In the genomic region with DNA sequence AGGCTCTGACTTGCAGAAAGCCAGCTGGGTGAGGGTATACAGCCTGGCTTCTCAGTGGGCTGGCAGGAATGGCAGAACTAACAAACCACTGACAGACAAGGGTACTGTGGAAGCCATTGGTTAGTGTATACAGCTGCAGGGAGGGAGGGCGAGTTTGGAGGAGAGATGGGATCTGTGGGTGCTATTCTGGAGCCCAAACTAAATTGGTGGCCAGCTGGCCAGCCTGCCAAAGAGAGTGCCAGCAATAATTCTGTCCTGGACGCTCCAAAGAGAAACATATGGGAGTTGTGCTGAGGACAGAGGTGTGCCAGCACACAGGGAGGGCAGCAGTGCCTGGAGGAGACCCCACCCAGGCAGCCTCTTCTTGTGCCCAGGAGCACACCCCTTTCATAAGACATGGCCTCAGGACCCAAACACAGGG, we compare ENCODE assay signal across 8 mouse cellular contexts. TPM values are rescaled to one million over a fixed set of nuclear protein-coding genes. Genes with fewer than 3 reads are reported as not detected.
DNase-seq lines count a peak whose midpoint lies in the region; ATAC-seq and TF ChIP-seq lines count a peak whose summit lies in the region.

No protein-coding gene starts in this region.

- TF ChIP-seq EP300 in stomach, postnatal 0 days (optimal IDR thresholded peaks at IDR 0.05) = no peak

- peaks cover 8% of the 10 kb centered on the region; the same call in 1 of the 2 replicates for H3K4me1 ChIP-seq in limb, embryonic 14.5 days (ENCODE audit: control insufficient read depth, insufficient read depth, low read length)
- H3K4me1 ChIP-seq in stomach, postnatal 0 days (replicated peaks; ENCODE audit: control insufficient read depth, insufficient read depth) = 0 out of 2 replicates have a peak, but pooled peaks cover 4% of the 10 kb centered on the region

- no peaks in the 10 kb centered on the region for H3K9me3 ChIP-seq in limb, embryonic 14.5 days (ENCODE audit: control insufficient read depth, low read length)
- H3K9me3 ChIP-seq in stomach, postnatal 0 days (ENCODE audit: control insufficient read depth, low read length) = no peaks in the 10 kb centered on the region

- no peak overlapping the region for H3K4me3 ChIP-seq in limb, embryonic 14.5 days (replicated peaks; ENCODE audit: low read length)
- no peak overlapping the region for H3K4me3 ChIP-seq in stomach, postnatal 0 days (ENCODE audit: low read depth, low read length)

- no peaks in the 10 kb centered on the region for H3K27me3 ChIP-seq in limb, embryonic 14.5 days (ENCODE audit: control insufficient read depth, insufficient read depth, low read length)
- no peaks in the 10 kb centered on the region for H3K27me3 ChIP-seq in stomach, postnatal 0 days (ENCODE audit: control insufficient read depth, insufficient read depth, low read length)

- ATAC-seq in frontal cortex, adult (ENCODE audit: low TSS enrichment) = peak; percentile 45
- peak; percentile 28; the same call in 1 of the 2 replicates for ATAC-seq in limb, embryonic 14.5 days (ENCODE audit: low FRiP score, low read depth)
- no peak; the same call in 1 of the 2 replicates for ATAC-seq in stomach, postnatal 0 days (ENCODE audit: low FRiP score, low TSS enrichment)
- ATAC-seq in monocyte, adult 5-6 weeks (replicated peaks; ENCODE audit: insufficient number of reproducible peaks, low FRiP score, low TSS enrichment, poor library complexity, severe bottlenecking) = no peak

- H3K4me2 ChIP-seq in limb, embryonic 14.5 days (replicated peaks; ENCODE audit: low read depth, low read length, severe bottlenecking) = peak overlapping the region; percentile 30
- peak overlapping the region; percentile 32; the same call in 1 of the 2 replicates for H3K4me2 ChIP-seq in stomach, postnatal 0 days (replicated peaks; ENCODE audit: low read depth)

- peak overlapping the region; percentile 36 for H3K9ac ChIP-seq in limb, embryonic 14.5 days (ENCODE audit: low read depth, low read length, severe bottlenecking)
- peak overlapping the region; percentile 50 for H3K9ac ChIP-seq in stomach, postnatal 0 days (ENCODE audit: low read length)

- TF ChIP-seq CTCF in stomach, postnatal 0 days (IDR thresholded peaks at IDR 0.05; ENCODE audit: low read depth) = no peak

- 71% methylated on average over 2 of the region's 2 CpGs for WGBS in limb, embryonic 14.5 days
- WGBS in stomach, postnatal 0 days = 74% methylated on average over 2 of the region's 2 CpGs

- DNase-seq in frontal cortex, postnatal 14 days (ENCODE audit: low spot score in 2 of 2) = no peak
- DNase-seq in right cerebral cortex, adult 18-20 months = peak; percentile 30
- DNase-seq in right cerebral cortex, postnatal 4 days = no peak
- DNase-seq in limb, embryonic 14.5 days (ENCODE audit: low spot score) = no peak
- DNase-seq in stomach, postnatal 0 days (ENCODE audit: low spot score) = no peak
- DNase-seq in natural killer cell, adult 2 months (ENCODE audit: low spot score in 2 of 2) = no peak

- peaks cover 7% of the 10 kb centered on the region; the same call in 1 of the 2 replicates for H3K36me3 ChIP-seq in limb, embryonic 14.5 days (ENCODE audit: control insufficient read depth, insufficient read depth, low read length)
- no peaks in the 10 kb centered on the region for H3K36me3 ChIP-seq in stomach, postnatal 0 days (ENCODE audit: control insufficient read depth, insufficient read depth, low read length)

- no peak for TF ChIP-seq POLR2A in limb, embryonic 14.5 days (IDR thresholded peaks at IDR 0.05; ENCODE audit: borderline replicate concordance, extremely low read depth, insufficient read depth, insufficient read length)

- peak overlapping the region; percentile 72 for H3K27ac ChIP-seq in limb, embryonic 14.5 days (replicated peaks; ENCODE audit: low read depth, low read length)
- H3K27ac ChIP-seq in stomach, postnatal 0 days (replicated peaks) = peak overlapping the region; percentile 76

RNA-seq across cellular contexts. Expression of gene 2510009E07Rik, which starts 50.8 kb away (rescaled TPM):
- 23.6 and 24.3 TPM in 2 replicates for polyA plus RNA-seq in limb, embryonic 14.5 days (2012; rRNA removed)
- 26.3 and 27.1 TPM in 2 replicates for polyA plus RNA-seq in limb, embryonic 14.5 days (2014; fragmentation: Nextera tagmentation; extraction: Ambion mirVana)
- 9.6 and 10.3 TPM in 2 replicates for polyA plus RNA-seq in stomach, postnatal 0 days (2015; fragmentation: Nextera tagmentation; extraction: Ambion mirVana)
- 0.64 to 1.6 TPM (median 0.95 TPM) in 3 replicates for total RNA-seq in monocyte, adult 5-6 weeks (2017)

Comparison
In these comparisons a context has a peak if more than half of its experiments do, and no peak if none do; other contexts are left out.
1. ATAC-seq: peak in frontal cortex, adult (single experiment) and limb, embryonic 14.5 days (single experiment); none in stomach, postnatal 0 days (single experiment) and monocyte, adult 5-6 weeks (single experiment).